Mouse (Mus musculus): Measurements from ENCODE around the gene Soga1.

GRCm38 (mm10) chr2:157057758-157058157 is 21.3 kb downstream of the Soga1 start:
- TF ChIP-seq CTCF (IDR thresholded peaks at IDR 0.05; ENCODE audit: low read depth) (no peak), EP300 (optimal IDR thresholded peaks at IDR 0.05) (no peak)

Measured in stomach, postnatal 0 days (tissue).